Mouse (Mus musculus): ENCODE results near the gene Igfbp2.
A peak's percentile ranks its signal among the peaks of the same experiment; 100 is the strongest.

Gene Igfbp2

GRCm38 (mm10) chr1:72823751-72824706, at the start of gene Igfbp2:
TSS of gene Igfbp2 (plus strand) at chr1:72824503.
- DNase-seq (ENCODE audit: low spot score in 2 of 2) = peak; percentile 60 to 68

DNA sequence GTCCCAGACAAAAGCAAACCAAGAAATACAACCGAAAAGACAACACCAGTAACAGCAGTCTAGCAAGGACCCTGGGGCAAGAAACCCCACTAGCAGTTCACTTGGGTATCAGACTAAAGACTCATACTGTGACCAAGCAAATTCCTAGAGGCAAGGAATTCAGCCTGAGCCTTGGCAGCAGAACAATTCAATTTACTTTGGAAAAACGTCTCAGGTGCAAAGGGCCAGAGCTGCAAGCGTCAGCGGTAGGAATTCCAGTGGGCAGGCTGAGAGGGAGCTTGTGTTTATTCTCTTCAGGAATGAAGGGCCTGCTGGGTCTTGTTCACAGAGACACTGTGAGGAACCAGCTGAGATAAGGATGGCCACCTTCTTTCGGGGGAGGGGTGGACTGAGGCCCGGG, 45.5 kb upstream of the Igfbp2 start:
- DNase-seq (ENCODE audit: low spot score in 2 of 2) = no peak

DNA sequence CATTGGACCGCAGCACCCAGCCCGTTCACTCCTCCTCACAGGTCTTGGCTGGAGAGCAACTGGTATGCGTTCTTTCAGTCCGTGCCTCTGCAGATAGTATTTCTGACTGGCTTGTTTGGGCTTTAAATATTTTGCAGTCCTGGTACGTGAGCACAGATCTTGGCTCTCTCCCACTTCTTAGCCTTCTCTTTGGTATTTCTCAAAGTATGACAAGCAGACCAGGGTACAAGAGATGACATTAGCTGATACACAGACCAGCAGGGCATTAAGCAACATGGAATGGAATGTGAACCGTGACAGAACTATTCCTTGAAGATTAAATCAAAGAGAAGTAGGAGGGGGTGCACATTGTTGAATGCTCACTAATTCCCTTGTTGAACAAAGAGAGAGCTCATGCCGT, 43.6 kb upstream of the Igfbp2 start:
- no peak for DNase-seq (ENCODE audit: low spot score in 2 of 2)

GRCm38 (mm10) chr1:72783341-72783740, 41.0 kb upstream of the Igfbp2 start:
- no peak for DNase-seq (ENCODE audit: low spot score in 2 of 2)

DNA sequence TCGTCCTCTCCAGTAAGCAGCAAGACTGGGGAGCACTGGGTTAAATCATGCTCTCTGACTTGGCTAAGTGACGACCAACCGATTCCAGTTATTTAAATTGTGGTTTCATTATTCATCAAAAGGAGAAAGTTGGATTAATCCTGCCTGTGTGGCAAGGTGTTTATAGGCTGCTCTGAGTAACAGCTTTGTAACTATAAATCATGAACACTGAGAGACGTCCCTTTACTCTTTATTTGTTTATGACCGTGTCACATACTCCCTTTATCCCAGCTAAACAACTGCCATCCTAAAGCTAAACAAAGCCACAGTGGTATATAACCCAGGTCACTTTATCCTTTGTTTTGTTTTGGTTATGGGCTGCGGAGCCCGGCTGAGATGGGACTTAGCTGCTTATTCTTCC, 40.3 kb upstream of the Igfbp2 start:
- no peak for DNase-seq (ENCODE audit: low spot score in 2 of 2)

DNA sequence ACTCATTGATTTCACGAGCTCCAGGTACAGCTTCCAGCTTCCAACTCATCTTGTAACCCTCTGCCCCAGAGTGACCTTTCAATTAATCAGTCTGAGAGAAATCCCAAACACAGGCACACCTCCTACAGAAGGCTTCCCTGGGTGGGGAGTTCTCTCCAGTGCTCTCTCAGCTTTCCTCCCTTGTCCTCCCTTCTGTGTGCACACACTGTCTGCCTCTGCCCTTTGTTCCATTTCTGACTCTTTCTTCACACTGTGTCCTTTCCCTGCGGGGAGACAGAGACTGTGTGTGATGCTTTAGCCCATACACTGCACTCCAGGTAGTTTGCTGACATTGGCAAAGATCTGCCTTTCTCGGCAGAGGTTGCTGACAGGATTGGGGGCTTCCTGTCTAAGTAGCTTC, 33.6 kb upstream of the Igfbp2 start:
- DNase-seq (ENCODE audit: low spot score in 2 of 2) = no peak

DNA sequence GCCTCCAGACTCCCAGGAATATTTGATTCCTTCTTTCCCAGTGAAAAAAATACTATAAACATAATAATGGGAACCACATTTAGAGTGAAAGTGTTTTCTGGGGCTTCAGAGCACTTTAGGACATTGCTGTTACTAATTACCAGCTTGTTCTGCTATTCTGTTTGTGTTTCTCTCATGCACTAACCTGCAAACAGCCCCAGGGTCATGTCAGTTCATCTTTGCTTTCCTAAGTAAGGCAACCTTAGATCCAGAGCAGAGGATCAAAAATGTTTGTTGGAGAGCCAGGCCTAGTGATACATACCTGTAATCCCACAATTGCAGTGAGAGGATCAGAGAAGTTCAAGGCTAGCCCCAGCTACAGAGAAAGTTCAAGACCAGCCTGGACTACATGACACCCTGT, 32.6 kb upstream of the Igfbp2 start:
- no peak for DNase-seq (ENCODE audit: low spot score in 2 of 2)

GRCm38 (mm10) chr1:72792262-72792661, 32.0 kb upstream of the Igfbp2 start:
- DNase-seq (ENCODE audit: low spot score in 2 of 2) = no peak

DNA sequence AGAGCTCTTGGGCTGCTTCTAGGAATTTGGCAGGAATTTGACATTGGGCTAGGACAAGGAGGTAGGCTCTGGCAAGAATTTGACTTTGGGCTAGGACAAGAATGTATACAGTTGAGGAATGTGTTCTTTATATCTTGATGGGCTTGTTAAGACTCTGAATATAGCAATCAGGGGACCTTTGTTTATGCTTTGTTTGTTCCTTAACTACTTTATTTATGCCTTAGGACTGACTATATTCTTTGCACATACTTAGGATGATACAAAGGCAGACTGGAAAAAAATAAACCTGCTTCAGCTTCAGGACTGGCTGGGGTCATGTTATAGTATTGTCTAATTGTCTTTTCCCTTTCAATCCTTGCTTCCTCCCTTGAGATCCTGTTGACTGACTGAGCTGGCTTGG, 31.1 kb upstream of the Igfbp2 start:
- DNase-seq (ENCODE audit: low spot score in 2 of 2) = no peak

DNA sequence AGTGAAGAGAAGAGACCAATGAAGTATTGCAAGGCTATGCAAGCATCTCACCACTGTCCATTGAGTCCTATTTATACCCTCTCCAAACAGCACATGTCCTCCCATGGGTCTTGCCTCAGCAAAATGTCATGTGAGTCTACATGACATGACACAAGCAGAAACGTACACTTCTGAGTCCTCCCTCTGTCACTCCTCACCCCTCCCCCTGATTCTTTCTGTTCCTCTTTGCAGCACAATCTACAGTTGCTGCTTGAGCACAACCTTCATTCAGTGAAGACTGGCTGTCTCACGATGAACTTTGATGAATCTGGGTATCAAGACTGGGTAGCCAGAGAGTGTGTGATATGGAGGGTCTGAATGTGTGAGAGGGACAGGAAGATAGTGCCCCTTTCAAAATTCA, 28.2 kb upstream of the Igfbp2 start:
- DNase-seq (ENCODE audit: low spot score in 2 of 2) = no peak

DNA sequence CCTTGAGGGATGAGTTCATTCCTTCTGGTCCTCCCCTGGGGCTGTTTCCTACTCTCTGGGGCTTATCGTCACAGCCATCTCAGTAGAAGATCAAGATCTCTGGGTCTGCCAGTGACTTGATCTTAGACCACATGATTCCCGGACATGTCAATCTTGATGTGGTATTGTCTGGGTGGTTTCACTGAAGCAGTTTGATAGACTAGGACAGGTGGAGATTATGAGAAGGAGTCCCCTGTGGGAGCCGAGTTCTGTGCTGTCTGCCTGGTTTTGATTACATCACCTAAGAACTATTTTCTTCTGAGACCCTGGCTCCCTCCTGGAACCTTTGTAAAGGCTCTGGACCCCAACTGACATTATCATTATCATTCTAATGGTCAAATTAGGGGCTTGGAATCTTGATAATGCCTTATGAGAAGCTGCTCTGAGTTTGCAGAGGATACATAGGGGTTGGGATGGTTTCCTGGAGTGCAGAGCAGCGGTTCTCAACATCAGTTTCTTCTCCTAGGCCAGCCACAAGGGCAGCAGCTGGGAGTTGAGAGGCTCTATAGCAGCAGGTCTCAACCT, 27.1 kb upstream of the Igfbp2 start:
- no peak for DNase-seq (ENCODE audit: low spot score in 2 of 2)

GRCm38 (mm10) chr1:72798441-72798840, 25.9 kb upstream of the Igfbp2 start:
- no peak for DNase-seq (ENCODE audit: low spot score in 2 of 2)

DNA sequence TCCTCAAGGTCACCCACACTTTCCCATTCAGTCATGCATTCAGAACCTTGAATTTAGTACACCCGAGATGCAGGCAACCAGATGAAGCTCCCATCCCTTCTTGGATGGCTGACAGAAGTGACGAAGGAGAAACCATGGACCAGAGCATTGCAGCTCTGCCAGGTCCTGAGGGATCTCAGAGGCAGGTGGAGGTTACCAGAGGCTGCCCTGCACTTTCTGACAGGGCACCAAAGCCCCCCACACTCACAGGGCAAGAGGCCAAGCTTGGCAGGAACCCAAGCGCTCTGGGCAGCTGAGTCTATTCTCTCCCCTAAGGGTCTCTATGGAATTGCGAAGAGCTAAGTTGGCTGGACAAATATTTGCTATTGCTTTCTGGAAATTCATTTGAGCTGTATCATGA, 20.3 kb upstream of the Igfbp2 start:
- peak in 1 of 2 experiments; percentile 32 for DNase-seq (ENCODE audit: low spot score in 2 of 2)

DNA sequence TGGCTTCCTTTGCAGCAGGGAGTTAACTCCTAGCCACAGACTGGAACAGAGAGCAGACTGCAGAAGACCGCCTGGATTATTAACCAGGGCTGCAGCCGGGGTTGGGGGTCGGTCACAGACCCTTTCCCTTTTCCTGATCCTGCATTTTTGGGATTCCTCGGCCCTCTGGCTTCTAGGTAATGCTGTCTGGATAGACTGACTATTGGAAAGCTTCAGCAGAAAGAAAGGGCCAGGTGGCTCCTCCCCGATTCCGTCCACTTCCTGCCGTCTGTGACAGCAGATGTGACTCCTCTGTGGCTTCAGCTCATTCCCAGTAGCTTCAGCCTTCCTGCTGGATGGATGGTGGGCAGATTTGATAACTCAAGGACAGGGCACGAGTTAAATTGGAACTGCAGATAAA, 19.3 kb upstream of the Igfbp2 start:
- DNase-seq (ENCODE audit: low spot score in 2 of 2) = no peak

- DNase-seq (ENCODE audit: low spot score in 2 of 2) = no peak
Measured at GRCm38 (mm10) chr1:72805476-72806043, 18.7 kb upstream of the Igfbp2 start.

- DNase-seq (ENCODE audit: low spot score in 2 of 2) = no peak
Measured at GRCm38 (mm10) chr1:72806044-72806584, 18.2 kb upstream of the Igfbp2 start.

DNA sequence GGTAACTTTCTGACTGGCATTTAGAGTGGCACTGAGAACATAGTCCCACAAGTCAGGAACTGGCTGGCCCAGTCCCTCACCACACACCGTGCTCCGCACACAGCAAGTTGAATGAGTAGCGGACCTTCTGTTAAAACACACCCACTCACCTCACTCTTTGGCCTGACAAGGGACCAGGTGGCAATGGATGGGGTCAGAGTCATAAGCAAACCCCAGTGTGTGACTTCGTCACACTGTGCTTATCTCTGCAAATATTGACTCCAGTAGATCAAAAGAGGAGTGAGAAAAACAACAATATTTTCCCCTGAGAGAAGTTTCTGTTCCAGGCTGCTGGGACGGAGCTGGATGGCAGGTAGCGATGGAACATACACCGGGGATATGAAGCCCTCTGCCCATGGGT, 15.0 kb upstream of the Igfbp2 start:
- no peak for DNase-seq (ENCODE audit: low spot score in 2 of 2)

DNA sequence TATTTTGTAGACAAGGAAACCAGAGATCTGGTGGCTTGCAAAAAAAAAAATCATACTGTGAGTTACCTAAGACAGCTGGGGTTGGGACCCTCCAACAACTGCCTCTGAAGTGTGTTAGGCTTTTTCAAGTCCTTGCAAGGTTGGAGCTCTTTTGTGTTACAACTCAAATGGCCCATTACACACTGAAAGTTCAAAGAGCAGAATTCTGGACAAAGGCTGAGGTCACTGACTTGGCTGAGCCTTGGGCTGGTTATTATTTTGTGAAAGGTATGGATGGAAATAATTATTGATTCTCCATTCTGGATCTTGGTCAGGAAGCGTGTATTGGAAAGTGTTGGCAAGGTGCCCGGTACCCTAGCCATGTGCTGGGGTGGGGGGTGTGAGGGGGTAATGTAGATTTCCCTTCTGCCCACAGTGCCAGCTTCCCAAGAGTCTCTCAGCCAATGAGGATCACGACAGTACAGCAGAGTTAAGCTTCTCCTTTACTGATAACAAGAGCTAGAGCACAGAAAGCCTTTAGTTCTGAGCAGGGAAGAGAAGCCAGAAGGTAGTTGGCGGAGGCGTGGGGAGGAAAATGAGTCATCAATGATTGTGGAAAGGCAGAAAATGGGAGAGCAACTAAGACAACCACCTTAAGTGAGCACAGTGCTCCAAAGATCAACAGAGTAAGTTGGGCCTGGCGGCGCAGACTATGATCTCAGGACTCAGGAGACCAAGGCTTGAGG, 14.2 kb upstream of the Igfbp2 start:
- DNase-seq (ENCODE audit: low spot score in 2 of 2) = no peak

- DNase-seq (ENCODE audit: low spot score in 2 of 2) = no peak
Measured at GRCm38 (mm10) chr1:72811061-72811460, 13.2 kb upstream of the Igfbp2 start.

- DNase-seq (ENCODE audit: low spot score in 2 of 2) = no peak
Measured at GRCm38 (mm10) chr1:72813089-72813638, 11.1 kb upstream of the Igfbp2 start.

DNA sequence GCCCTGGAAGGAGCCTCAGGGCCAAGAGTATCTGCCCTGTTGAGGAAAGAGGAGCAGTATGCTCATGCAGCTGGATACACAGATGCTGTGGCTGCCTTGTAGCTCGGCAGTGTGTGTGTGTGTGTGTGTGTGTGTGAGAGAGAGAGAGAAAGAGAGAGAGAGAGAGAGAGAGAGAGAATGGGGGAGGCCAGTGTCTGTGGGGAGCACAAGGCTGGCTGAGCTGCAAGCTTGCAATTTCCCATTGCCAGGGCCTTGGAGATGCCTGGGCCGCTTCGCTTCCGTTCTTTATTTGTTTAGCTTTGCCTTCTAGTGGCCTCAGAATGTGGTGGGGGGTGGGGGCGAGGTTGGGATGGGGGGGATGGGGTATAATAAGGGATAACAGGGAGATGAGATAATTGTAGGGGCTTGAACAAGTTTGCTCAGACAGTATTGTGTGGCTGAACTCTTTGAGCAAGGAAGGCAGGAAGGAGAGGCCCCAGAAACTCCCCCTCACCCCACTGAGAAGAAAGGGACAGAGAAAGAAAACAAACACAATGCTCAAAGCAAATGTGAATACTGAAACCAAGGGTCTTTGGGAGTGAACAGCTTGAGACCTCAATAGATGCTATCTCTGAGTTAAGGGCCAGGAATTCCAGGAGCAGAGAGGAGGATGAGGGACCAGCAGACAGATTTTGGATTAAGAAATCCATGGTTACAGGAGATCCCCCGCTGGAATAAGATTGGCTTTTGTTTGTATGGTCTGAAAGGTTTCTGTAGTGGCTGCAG, 10.5 kb upstream of the Igfbp2 start:
- no peak for DNase-seq (ENCODE audit: low spot score in 2 of 2)

Measured in right cerebral cortex, postnatal 10 days (tissue).